Mouse (Mus musculus) T-helper 17 cell (primary cell): ENCODE data around the gene Hspb2.

Source experiments
- in situ Hi-C, 2 experiments: fragments of 300-600 bp; cut with MboI, MseI; formaldehyde crosslinking; loops; 1 replicate in 1 of 2; 2 replicates in 1 of 2; pipeline ENCODE4 v1.15.1; 2025; ENCODE audit warnings: high pct_unique_total_duplicates in 2 of 2

The Hspb2 gene

DNA sequence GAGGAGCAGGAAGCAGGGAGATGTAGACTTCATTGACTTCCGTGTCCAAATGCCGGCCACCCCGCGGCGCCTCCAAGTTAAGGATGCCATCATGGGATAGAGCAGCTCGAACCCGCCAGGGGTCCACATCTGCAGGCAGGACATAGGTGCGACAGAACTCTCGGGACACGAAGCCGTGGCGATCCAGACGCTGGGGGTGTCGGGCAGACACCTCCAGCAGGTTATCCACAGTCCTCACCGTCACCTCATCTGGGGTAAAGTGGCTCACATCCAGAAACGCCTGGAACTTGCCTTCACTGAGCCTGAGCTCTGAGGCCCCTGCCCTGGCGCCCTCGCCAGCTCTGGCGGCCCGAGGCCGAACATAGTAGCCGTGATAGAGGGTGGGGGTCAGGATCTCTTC, 831 bp downstream of the Hspb2 start, which contains the start of gene Cryab:
Gene Cryab, plus strand, starts transcription at position 3 of the 400 bp plus-strand sequence.
- in situ Hi-C loops = loop anchor here in 1 of 2 experiments (10.0 kb wide), 1 partner anchor 687 kb away; no protein-coding TSS in a partner anchor

DNA sequence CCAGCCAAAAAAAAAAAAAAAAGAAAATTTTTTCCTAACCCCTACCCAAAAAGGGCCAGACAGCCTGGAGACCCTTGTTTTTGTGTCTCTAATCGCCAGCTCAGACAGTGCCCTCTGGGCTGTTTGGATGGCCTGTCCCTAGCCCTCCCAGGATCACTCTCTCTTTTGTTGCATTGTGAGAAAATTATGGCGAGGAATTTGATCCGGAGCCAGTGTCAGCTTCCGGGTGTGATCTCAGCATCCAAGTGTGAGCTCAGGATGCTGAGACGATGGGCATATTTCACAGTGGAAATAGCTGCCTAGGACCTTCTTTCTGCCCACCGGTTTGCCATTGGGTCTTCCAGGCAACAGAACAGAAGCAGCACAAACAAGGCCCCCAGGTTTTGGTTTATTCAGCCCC, 1.4 kb downstream of the Hspb2 start:
- in situ Hi-C loops = loop anchor here in 1 of 2 experiments (10.0 kb wide), 1 partner anchor 686 kb away; no protein-coding TSS in a partner anchor

DNA sequence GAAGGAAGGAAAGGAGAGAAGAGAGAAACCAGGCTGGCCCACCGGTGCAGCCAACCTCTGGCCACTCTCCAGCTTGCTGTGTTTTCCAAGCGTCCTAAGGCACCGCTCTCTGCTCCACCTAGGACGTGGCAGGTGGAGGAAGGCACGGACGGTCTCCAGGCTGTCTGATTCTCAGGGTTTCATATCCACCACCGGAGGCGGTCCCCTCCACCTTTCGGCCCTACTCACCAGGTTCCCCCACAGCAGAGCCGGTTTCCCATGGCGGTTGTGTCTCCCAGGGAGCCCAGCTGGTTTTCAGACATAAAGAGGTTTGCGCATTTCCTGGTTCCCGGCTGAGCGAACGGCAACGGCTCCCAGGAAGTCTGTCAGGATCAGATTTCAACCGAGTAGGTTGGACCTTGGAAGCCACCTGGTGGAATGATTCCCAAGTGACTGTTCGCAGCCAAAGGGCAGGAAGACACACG, 5.9 kb downstream of the Hspb2 start, which contains the start of gene 2310030G06Rik:
Gene 2310030G06Rik, minus strand, starts transcription at position 323 of the 464 bp plus-strand sequence.
- in situ Hi-C loops = no loop called here

DNA sequence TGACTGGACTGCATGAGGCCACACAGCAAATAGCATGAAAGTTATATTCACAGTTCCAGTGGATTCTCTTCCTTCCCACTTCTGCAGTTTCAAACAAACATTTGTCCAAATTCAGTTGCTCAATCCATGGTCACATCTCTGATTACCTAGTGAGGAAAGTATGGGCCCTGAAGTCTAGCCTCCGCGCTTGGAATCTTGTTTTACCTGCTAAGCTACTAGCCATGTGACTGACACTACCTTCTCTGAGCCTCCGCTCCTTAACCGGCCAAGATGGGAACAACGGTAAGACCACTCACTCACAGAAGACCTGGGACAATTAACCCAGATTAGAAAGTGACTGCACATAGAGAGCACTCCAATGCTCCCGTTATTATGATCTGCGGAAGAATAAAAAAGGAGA, 6.3 kb downstream of the Hspb2 start:
- in situ Hi-C loops = no loop called here

DNA sequence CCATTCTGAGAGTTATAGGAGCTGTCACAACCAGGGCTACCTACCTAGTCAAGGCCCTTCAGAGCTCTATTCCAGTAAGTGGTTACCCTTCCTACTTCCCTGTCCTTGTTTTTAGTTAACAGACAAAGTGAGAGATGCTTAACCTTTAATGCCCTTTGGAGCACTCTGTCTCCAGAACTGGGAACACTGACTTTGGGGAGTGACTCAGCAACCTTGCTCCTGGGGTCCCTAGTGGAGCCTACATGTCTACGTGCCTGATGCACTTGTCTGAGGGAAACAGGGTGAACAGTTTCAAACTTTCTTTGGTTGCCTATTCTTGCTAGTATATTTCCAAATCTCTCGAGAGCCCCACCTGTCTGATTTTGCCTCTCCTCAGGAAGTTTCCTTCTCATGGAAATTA, 9.4 kb downstream of the Hspb2 start:
- in situ Hi-C loops = no loop called here

DNA sequence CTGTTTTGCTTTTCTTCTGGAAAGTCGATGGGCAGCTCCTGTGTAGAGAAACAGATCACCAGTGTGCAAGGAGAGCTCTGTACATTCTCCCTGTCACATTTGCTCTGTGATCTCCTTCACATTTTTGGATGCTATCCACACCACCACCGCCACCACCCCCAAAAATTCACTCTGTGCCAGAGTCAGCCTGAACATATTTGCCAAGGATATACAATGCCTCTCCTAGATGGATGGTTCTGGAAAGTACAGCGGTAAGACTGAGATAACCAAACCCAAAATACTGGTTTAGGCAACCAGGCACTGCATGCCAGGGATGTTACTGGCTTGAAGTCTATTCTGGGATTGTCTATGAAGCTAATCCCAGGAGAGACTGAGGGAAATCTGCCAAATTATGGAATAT, 9.9 kb downstream of the Hspb2 start:
- in situ Hi-C loops = no loop called here

DNA sequence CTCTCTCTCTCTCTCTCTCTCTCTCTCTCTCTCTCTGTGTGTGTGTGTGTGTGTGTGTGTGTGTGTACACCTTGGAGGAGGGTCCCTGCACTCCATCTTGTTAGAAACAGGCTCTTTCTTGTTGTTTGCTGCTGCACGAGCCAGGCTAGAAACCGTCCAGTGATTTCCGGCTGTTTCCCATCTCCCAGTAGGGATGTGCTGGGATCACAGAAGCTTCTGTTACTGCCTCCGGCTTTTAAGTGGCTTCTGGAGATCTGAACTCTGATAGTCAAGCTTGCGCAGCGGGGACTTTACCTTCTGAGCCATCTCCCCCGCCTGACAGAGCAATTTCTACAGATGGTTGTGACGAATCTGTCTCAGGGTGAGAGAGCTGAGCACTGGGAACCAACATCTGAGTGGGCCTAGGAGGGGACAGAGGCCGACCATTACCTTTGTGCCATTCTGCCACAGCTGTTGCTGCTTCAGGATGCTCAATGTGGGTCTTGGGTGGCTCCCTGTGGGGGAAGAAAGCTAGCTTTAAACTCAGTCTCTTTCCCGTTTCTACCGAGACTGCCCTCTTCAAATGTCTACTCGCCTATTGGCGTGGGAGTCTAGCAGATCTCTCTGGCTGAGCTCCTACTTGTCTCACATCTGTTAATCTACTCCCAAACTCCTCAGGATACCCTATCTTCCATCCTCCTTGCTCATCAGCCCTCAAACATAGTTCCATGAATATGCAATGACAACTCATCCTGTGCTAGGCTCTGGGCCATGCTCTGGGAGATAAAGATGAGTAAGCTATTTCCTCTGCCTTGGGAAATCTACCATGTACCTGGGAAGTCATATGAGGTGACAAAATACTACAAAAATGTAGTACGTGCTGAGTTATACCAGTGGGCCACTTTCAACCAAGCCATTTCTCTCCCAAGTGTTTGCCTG, 11.0 kb downstream of the Hspb2 start:
- in situ Hi-C loops = no loop called here

DNA sequence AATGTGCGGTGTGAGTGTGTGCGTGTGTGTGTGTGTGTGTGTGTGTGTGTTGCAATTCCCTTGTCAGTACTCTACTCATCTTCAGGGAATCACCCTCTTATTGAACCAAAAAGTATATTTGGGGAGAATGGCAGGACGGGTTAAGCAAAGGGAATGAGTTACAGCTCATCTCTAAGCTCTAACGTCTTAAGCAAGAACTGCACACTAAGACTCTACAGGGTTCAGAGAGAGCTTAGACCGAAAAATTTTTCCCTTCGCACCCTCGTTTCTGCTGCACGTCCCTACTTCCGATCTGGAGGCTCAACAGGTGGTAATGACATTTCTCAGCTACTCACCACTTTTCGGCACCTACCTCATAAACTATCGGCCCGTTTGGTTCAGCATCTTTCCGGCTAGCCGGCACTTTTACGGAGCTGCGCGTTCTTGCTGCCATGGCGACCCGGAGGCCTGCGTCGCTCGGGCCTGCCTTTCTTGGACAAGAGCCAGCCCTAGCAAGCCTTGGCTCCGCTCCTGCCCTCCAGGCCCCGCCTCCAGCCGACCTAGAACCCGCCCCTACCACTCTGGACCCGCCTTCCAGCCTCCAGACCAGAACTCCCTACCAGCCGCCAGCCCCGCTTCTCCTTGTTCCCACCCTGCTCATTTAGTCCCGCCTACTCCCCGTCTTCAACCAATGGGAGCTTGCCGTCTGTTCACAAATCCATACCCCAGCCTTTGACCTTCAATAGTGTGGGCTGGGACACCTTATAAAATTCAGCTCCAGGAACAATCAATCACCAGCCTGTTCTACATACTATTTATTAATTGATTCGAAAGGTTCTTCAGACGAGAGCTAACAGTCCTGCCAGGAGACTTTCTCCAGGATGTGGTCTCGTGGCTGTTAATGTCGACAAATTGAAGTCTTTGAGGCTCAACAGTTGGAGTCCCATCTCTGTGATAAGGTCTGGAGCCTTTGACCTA, 13.0 kb downstream of the Hspb2 start, which contains the start of gene Dixdc1:
Gene Dixdc1, minus strand, starts transcription at position 604 of the 957 bp plus-strand sequence.
- in situ Hi-C loops = no loop called here

DNA sequence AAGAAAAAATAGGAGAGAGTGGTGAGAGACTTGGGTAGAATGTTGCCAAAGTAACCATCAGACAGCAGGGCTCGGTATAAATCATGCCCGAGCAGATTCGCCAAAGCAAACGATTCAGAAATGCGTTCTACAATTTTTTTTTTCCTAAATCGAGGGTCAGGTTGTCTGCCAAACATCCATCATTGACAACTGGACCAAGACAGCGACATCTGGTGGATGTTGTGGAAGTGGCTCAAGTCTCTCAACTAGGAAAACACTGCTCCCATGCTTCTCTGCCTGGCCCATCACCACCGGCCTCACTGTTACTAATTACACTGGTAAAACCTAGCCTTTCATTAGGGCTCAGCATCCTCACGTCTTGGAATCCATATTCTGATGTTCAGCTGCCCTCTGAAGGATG, 17.2 kb downstream of the Hspb2 start:
- in situ Hi-C loops = no loop called here

DNA sequence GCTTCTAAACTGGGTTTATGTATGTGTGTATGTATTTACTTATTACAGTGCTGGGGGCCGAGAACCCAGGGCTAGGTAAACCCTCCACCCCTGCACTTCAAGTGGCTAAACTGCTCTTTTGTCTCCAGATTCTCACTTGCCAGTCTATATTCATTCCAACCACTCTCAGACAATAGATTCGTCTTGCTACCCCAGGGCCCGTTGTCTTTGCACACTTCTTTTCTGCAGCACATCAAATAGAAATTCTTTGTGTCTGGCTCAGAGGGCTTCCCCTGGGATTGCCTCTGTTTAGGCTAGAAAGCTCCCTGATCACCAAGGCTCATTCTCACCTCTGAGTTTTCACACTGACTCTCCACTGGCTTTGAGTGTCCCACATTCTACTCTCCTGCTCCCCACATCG, 19.6 kb downstream of the Hspb2 start:
- in situ Hi-C loops = no loop called here

DNA sequence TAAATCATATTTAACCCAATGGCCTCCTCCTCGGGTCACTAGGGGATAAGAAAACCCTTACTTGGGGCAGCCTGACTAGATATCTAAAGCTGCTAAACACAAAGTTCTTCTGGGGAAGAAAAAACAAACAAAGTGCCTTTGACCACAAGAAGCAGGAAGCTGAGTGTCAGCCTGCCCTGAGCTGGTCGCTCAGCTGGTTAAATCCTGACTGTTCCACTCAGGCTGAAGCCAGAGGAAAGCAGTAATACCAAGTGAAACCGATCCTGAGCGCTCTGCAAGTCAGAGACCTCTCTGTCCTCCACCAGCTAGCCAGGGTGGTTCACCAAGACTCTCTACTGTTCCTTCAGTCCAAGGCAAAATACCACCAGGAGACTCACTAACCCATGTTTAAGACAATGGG, 22.6 kb downstream of the Hspb2 start:
- in situ Hi-C loops = no loop called here

DNA sequence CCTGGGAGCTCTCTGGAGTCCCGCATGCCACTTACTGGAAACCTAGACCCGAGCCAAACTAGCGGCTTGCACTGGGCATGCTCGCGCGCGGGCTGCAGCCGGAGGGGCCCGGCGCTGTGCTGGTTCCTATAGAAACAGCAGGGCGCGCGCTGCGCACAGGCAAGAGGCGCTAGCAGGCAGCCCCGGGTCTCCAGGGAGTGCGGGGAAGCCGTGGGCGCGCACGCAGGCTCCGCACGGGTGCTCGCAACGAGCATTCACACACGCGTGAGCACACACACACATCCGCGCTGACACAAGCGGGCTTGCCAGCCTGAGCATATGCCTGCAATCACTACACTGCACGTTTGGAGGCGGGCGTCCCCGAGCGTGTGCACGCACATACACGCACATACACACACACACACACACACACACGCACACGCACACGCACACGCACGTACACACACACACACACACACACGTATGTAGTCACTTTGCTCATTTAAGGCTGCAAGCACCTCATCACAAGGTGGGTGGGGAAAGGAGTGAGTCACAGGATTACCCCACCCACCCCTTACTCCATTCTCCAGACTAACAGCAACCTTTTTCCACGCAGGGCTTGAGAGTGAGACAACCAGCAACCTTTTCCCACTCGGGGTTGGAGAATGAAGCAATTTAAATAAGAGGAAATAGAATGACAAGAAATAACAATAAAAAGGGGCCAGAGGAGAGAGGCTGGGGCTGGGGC, 24.1 kb downstream of the Hspb2 start:
- in situ Hi-C loops = no loop called here

DNA sequence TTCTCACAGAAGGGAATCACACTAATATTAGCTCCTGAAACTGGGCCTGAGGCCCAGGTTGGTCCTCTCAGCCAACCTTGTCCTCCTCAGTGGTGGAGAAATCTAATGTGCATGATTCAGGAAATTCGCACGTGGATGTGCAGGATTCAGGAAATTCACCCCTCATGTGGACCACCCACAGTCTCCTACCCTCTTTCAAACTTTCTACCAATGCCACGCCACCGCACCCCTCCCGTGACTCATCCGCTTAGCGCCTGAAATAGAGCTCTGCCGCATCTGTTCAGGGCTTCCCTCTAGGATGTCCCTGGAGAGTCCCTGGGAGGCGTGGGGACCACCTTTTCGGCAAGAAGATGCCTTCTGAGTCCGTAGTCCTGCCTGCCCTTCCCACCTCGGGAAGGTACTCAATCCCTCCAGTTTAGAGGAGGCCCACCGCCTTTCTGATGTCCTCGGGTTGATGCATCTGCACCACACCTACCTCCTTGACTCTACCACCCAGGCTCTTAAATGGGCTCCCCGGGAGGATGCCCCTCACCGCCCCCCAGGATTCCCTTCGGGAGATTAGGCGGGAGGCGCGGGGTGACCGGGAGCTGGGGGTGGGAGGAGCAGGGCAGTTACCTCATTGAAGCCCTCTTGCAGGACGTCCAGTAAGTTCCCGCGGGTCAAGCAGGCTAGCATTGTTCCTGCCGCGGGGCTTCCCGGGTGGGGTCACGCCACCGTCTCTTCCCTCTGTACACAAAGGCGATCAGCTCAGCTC, 24.8 kb downstream of the Hspb2 start:
- in situ Hi-C loops = no loop called here

DNA sequence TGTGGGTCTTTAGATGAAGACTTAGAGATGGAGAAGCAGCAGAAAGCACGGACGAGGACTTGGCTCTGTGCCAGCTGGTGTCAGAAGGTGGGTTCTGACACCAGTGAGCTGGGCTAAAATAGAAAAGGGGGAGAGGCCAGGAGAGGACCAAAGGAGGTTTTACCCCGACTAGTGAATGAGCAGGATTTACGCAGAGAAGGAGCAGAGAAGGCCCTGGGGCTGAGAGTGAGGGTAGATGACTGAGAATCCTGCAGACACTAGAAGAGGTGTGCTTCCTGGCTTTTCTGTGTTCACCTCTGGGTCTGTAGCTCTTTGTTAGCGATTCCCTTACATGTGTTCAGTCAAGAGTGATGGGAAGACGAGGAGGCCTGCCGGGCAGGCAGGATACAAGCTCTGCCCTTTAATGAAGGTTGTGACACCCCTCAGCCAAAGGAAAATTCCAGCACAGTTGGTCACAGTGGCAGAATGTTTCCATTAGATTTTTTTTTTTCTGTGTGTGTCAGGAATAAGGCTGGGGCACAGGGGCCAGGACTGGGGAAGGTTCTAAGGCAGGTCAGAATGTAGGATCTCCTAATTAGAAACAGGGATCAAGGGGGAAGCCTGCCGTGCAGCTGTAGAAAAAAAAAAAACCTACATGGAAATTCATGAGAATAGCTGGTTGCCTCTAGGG, 26.1 kb downstream of the Hspb2 start:
- in situ Hi-C loops = no loop called here

DNA sequence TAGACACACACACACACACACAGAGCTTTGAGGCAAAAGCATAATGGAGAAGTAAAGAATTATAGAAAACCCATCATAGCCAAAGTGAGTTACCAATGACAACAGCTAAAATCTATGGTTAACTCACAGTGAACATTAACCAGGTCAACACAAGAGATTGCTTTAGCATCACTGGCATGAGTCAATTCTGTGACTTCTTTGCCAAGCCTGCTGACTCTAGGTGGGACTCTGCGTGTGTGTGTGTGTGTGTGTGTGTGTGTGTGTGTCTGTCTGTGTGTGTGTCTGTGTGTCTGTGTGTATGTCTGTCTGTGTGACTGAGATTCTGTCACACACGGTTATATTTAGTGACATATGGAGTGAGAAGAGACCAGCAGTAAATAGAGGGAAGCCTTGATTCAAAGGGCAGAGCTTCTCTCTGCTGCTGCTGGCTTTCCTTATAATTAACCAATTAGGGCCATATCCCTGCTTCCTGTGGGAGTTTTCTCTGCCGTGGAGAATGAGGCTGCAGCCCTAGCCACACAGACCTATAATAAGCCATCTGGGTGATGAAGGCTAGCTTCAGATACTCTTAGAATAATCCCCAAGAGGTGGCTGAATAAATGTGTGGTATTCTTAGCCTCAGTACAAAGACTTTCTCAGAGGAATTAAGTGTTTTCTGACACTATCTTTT, 27.4 kb downstream of the Hspb2 start:
- in situ Hi-C loops = no loop called here

DNA sequence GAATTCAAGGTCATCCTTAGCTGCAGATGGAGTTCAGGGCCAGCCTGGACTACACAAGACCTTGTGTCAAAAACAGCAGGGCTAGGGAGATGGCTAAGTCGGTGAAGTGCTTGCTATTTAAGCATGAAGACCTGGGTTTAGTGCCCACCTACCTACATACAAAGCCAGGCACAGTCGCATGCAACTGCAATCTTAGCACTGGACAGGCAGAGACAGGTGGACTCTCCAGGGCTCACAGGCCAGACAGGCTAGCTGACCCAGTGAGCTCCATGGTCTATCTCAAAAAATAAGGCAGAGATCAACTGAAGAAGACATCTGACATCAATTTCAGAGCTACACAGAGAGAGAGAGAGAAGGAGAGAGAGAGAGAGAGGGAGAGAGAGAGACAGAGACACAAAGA, 28.0 kb downstream of the Hspb2 start:
- in situ Hi-C loops = no loop called here

DNA sequence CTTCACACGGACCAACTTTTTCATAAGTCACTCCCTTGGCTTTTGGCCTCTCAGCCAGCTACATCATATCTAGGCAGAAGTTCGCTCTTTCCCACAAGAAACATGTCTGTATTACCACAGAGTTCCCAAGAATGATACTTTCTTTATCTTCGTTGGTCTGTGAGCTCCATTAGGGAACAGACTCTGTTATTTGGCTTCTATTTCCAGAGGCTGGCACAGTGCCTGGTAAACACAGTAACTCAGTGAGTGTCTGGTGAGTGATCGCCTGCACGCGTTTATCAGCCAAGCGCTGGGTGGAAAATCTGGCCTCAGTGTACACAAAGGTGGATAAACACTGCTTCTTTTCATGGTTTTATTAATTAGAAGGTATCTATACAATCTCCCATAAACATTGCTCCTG, 28.7 kb downstream of the Hspb2 start:
- in situ Hi-C loops = no loop called here

DNA sequence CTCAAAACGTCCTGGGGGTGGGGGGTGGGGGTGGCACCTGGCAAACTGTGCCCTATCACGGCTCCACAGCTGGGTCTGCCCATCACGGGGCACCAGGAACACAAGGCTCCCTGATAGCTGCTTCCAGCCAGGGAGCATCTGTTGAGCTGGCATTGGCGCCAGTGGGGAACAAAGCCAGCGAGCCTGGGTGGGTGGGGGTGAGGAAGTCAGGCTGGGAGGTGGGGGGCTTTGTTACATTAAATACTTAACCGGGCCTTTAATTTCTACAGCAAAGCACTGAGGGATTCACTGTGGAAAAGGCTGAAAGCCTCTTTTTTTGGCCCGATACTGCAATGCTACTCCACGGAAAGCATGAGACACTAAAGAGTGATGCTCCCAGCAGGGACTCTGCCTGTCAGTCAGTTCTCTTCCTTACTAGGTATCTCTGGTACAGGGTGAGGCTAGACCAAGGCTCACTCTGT, 29.7 kb downstream of the Hspb2 start:
- in situ Hi-C loops = no loop called here

DNA sequence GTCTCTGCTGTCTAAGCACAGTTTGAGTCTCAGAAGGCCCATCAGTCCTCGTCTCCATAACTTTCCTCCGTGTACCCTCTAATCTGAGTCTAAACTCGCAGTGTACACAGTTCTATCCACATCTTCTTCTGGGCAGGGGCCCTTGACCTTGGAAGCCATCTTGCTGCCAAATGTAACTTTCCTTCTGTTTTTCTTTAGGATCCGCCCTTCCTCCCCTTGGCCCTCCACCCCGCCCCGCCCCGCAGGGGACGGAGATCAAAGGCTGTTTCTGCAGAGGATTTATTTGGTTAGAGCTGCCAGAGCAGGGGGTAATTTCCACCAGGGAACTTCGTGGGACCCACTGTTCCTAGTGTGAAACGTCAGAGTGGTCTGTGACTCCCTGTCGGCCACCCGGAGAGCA, 31.1 kb downstream of the Hspb2 start:
- in situ Hi-C loops = no loop called here
